Mouse (Mus musculus): Measurements from ENCODE around the gene Hinfp.
"Not testable (repeated sequence)": the region's sequence is repeated elsewhere in the genome, so short reads cannot be mapped to it uniquely, and the experiment has no call there.

The Hinfp gene

GRCm38 (mm10) chr9:44332918-44333638 is 27.6 kb upstream of the Hinfp start:
- DNase-seq: no peak

- no peak for DNase-seq
Observed at GRCm38 (mm10) chr9:44330736-44331135, 25.3 kb upstream of the Hinfp start.

- no peak for DNase-seq
Observed at GRCm38 (mm10) chr9:44327926-44328325, 22.5 kb upstream of the Hinfp start.

GRCm38 (mm10) chr9:44327064-44327711 is 21.7 kb upstream of the Hinfp start:
- DNase-seq: no peak

- peak; percentile 66 to 75 for DNase-seq
Observed at GRCm38 (mm10) chr9:44326371-44327063, 21.0 kb upstream of the Hinfp start.

- no peak for DNase-seq
Observed at GRCm38 (mm10) chr9:44325768-44326370, 20.4 kb upstream of the Hinfp start, which contains the start of gene Dpagt1. Gene Dpagt1, plus strand, starts transcription at chr9:44326019.

GRCm38 (mm10) chr9:44325032-44325767 is 19.7 kb upstream of the Hinfp start:
- DNase-seq: not testable (repeated sequence)

- DNase-seq: no peak
Observed at GRCm38 (mm10) chr9:44324147-44324546, 18.7 kb upstream of the Hinfp start.

- DNase-seq: not testable (repeated sequence)
Observed at GRCm38 (mm10) chr9:44323656-44324055, 18.2 kb upstream of the Hinfp start.

- no peak for DNase-seq
Observed at GRCm38 (mm10) chr9:44320799-44321133, 15.3 kb upstream of the Hinfp start.

GRCm38 (mm10) chr9:44319887-44320798 is 14.7 kb upstream of the Hinfp start, which contains the start of gene C2cd2l:
Gene C2cd2l, minus strand, starts transcription at chr9:44320285.
- peak; percentile 81 to 87 for DNase-seq

GRCm38 (mm10) chr9:44319105-44319886 is 13.8 kb upstream of the Hinfp start:
- peak; percentile 48 to 61 for DNase-seq

- DNase-seq: no peak
Observed at GRCm38 (mm10) chr9:44318826-44319095, 13.3 kb upstream of the Hinfp start.

GRCm38 (mm10) chr9:44318076-44318825 is 12.8 kb upstream of the Hinfp start:
- no peak for DNase-seq

- no peak for DNase-seq
Observed at GRCm38 (mm10) chr9:44317452-44317851, 12.0 kb upstream of the Hinfp start.

GRCm38 (mm10) chr9:44314910-44315309 is 9.4 kb upstream of the Hinfp start:
- DNase-seq: no peak

- no peak for DNase-seq
Observed at GRCm38 (mm10) chr9:44314257-44314547, 8.7 kb upstream of the Hinfp start.

- no peak for DNase-seq
Observed at GRCm38 (mm10) chr9:44313476-44314256, 8.2 kb upstream of the Hinfp start.
